ENCODE assay signal across 21 mouse cellular contexts in genomic region chr1:34892466-34892865, GRCm38 (mm10). TPM values are rescaled to one million over a fixed set of nuclear protein-coding genes. Genes with fewer than 3 reads are reported as not detected.
DNase-seq lines count a peak whose midpoint lies in the region; ATAC-seq lines count a peak whose summit lies in the region.
"Had no signal": no experiment of that assay in that cellular context is flagged by ENCODE, and none has a peak within 500 bp of the region (broad histone marks: within the 10 kb centered on the region; RNA-seq: fewer than 3 reads in every experiment).

No protein-coding gene starts in this region.

- no peaks in the 10 kb centered on the region for H3K36me3 ChIP-seq in embryonic facial prominence, embryonic 13.5 days
- H3K36me3 ChIP-seq in embryonic facial prominence, embryonic 10.5 days (replicated peaks) = no peaks in the 10 kb centered on the region
- no peaks in the 10 kb centered on the region for H3K36me3 ChIP-seq in heart, embryonic 10.5 days
- H3K36me3 ChIP-seq in hindbrain, embryonic 15.5 days = no peaks in the 10 kb centered on the region
- H3K36me3 ChIP-seq in hindbrain, embryonic 11.5 days (ENCODE audit: control insufficient read depth, insufficient read depth, low read length) = no peaks in the 10 kb centered on the region
- H3K36me3 ChIP-seq: G1E had no signal

- H3K27me3 ChIP-seq in embryonic facial prominence, embryonic 13.5 days = peaks cover 7% of the 10 kb centered on the region
- H3K27me3 ChIP-seq in embryonic facial prominence, embryonic 10.5 days (replicated peaks; ENCODE audit: low read depth, poor library complexity, severe bottlenecking) = no peaks in the 10 kb centered on the region
- no peaks in the 10 kb centered on the region for H3K27me3 ChIP-seq in heart, embryonic 10.5 days (ENCODE audit: insufficient read depth, poor library complexity, severe bottlenecking)
- no peaks in the 10 kb centered on the region for H3K27me3 ChIP-seq in hindbrain, embryonic 15.5 days
- no peaks in the 10 kb centered on the region for H3K27me3 ChIP-seq in hindbrain, embryonic 11.5 days (ENCODE audit: control insufficient read depth, insufficient read depth, low read length)
- H3K27me3 ChIP-seq: Patski had no signal

- H3K27ac ChIP-seq in embryonic facial prominence, embryonic 13.5 days = no peak overlapping the region
- no peak overlapping the region for H3K27ac ChIP-seq in embryonic facial prominence, embryonic 10.5 days (replicated peaks)
- H3K27ac ChIP-seq in heart, embryonic 10.5 days = no peak overlapping the region
- no peak overlapping the region for H3K27ac ChIP-seq in hindbrain, embryonic 15.5 days (replicated peaks)
- no peak overlapping the region for H3K27ac ChIP-seq in hindbrain, embryonic 11.5 days (ENCODE audit: low read depth, low read length)

- WGBS in embryonic facial prominence, embryonic 13.5 days = 89% methylated on average over 3 of the region's 3 CpGs
- 83% methylated on average over 3 of the region's 3 CpGs for whole genome bisulfite sequencing in embryonic facial prominence, embryonic 10.5 days
- 36% methylated on average over 3 of the region's 3 CpGs for WGBS in heart, embryonic 10.5 days
- 76% methylated on average over 3 of the region's 3 CpGs for WGBS in hindbrain, embryonic 15.5 days
- WGBS in hindbrain, embryonic 11.5 days = 75% methylated on average over 3 of the region's 3 CpGs

- no peak overlapping the region for H3K9ac ChIP-seq in embryonic facial prominence, embryonic 13.5 days
- H3K9ac ChIP-seq in hindbrain, embryonic 15.5 days = no peak overlapping the region
- no peak overlapping the region for H3K9ac ChIP-seq in hindbrain, embryonic 11.5 days (ENCODE audit: low read depth, low read length)

- H3K4me1 ChIP-seq in embryonic facial prominence, embryonic 13.5 days = no peaks in the 10 kb centered on the region
- H3K4me1 ChIP-seq in embryonic facial prominence, embryonic 10.5 days = no peaks in the 10 kb centered on the region
- H3K4me1 ChIP-seq in heart, embryonic 10.5 days = peaks cover 14% of the 10 kb centered on the region
- H3K4me1 ChIP-seq in hindbrain, embryonic 15.5 days (replicated peaks) = 0 out of 2 replicates have a peak, but pooled peaks cover 3% of the 10 kb centered on the region
- no peaks in the 10 kb centered on the region for H3K4me1 ChIP-seq in hindbrain, embryonic 11.5 days (replicated peaks; ENCODE audit: control insufficient read depth, insufficient read depth, low read length)

- intact Hi-C loops in heart, postnatal 25 days (cut with DNase I) = loop anchor here (5.0 to 10.0 kb wide), 2 partner anchors 238 to 375 kb away; no protein-coding TSS in a partner anchor

- H3K4me2 ChIP-seq in embryonic facial prominence, embryonic 13.5 days = no peak overlapping the region
- H3K4me2 ChIP-seq in hindbrain, embryonic 15.5 days = no peak overlapping the region
- no peak overlapping the region for H3K4me2 ChIP-seq in hindbrain, embryonic 11.5 days (replicated peaks; ENCODE audit: low read depth, low read length)

- no peaks in the 10 kb centered on the region for H3K9me3 ChIP-seq in embryonic facial prominence, embryonic 13.5 days
- no peaks in the 10 kb centered on the region for H3K9me3 ChIP-seq in embryonic facial prominence, embryonic 10.5 days
- H3K9me3 ChIP-seq in heart, embryonic 10.5 days = no peaks in the 10 kb centered on the region
- no peaks in the 10 kb centered on the region for H3K9me3 ChIP-seq in hindbrain, embryonic 15.5 days
- no peaks in the 10 kb centered on the region for H3K9me3 ChIP-seq in hindbrain, embryonic 11.5 days (ENCODE audit: control insufficient read depth, low read length)
- H3K9me3 ChIP-seq: G1E had no signal

- 0 out of 2 replicates have a peak, but pooled peaks have one; percentile 20 for ATAC-seq in embryonic facial prominence, embryonic 13.5 days (ENCODE audit: insufficient number of reproducible peaks, insufficient read depth, low FRiP score, low TSS enrichment, low read depth)
- 0 out of 2 replicates have a peak, but pooled peaks have one; percentile 23 for ATAC-seq in hindbrain, embryonic 15.5 days (ENCODE audit: low FRiP score, low read depth)
- no peak for ATAC-seq in hindbrain, embryonic 11.5 days (ENCODE audit: low FRiP score)
- ATAC-seq: activated CD4-positive, CD25-positive, alpha-beta regulatory T cell, adult 4 months; CD4-positive, CD25-positive, alpha-beta regulatory T cell, adult 4 months; Patski had no signal

- no peak for DNase-seq in embryonic facial prominence, embryonic 10.5 days (ENCODE audit: low spot score)
- DNase-seq in heart, adult 11 months = peak; percentile 65
- no peak for DNase-seq in heart, adult 9 months (ENCODE audit: low spot score in 2 of 2)
- DNase-seq in heart, embryonic 10.5 days (ENCODE audit: low spot score) = peak; percentile 69
- DNase-seq in heart, postnatal 25 days (ENCODE audit: low spot score) = no peak
- no peak for DNase-seq in hindbrain, embryonic 11.5 days (ENCODE audit: low spot score)
- DNase-seq: adrenal gland, adult 2 months; adrenal gland, adult 8-10 months; adrenal gland, postnatal 10 days; adrenal gland, postnatal 14 days; adrenal gland, postnatal 25 days; adrenal gland, postnatal 36 days; B cell, adult 2 months; cerebellum, adult 11 months; cerebellum, adult 11-12 months had no signal

- no peak overlapping the region for H3K4me3 ChIP-seq in embryonic facial prominence, embryonic 13.5 days
- H3K4me3 ChIP-seq in embryonic facial prominence, embryonic 10.5 days = no peak overlapping the region
- no peak overlapping the region for H3K4me3 ChIP-seq in heart, embryonic 10.5 days
- no peak overlapping the region for H3K4me3 ChIP-seq in hindbrain, embryonic 15.5 days
- H3K4me3 ChIP-seq in hindbrain, embryonic 11.5 days (ENCODE audit: low read depth, low read length) = no peak overlapping the region

RNA-seq across cellular contexts. Expression of gene Plekhb2, which starts 42.7 kb away (rescaled TPM):
- polyA plus RNA-seq in embryonic facial prominence, embryonic 13.5 days (2015; fragmentation: Nextera tagmentation; extraction: Ambion mirVana) = 11.6 and 15.2 TPM in 2 replicates
- polyA plus RNA-seq in embryonic facial prominence, embryonic 10.5 days (2016; fragmentation: Nextera tagmentation; extraction: Ambion mirVana) = 24.6 and 28.3 TPM in 2 replicates
- 37.8 and 65.1 TPM in 2 replicates for polyA plus RNA-seq in heart, embryonic 10.5 days (2016; fragmentation: Nextera tagmentation; extraction: Ambion mirVana)
- 100 to 1,000 TPM; 102 to 114 TPM for total RNA-seq in heart, postnatal 25 days (2021)
- 75.3 and 79.5 TPM in 2 replicates for polyA plus RNA-seq in hindbrain, embryonic 15.5 days (2015; fragmentation: Nextera tagmentation; extraction: Ambion mirVana)
- polyA plus RNA-seq in hindbrain, embryonic 11.5 days (2014; fragmentation: Nextera tagmentation; extraction: Ambion mirVana) = 53.5 and 56.7 TPM in 2 replicates

RNA-seq across cellular contexts. Expression of gene Fam168b, which starts 49.6 kb away (rescaled TPM):
- polyA plus RNA-seq in embryonic facial prominence, embryonic 13.5 days (2015; fragmentation: Nextera tagmentation; extraction: Ambion mirVana) = 91.8 and 93.8 TPM in 2 replicates
- 115 and 119 TPM in 2 replicates for polyA plus RNA-seq in embryonic facial prominence, embryonic 10.5 days (2016; fragmentation: Nextera tagmentation; extraction: Ambion mirVana)
- 66.7 and 73.6 TPM in 2 replicates for polyA plus RNA-seq in heart, embryonic 10.5 days (2016; fragmentation: Nextera tagmentation; extraction: Ambion mirVana)
- 10 to 100 TPM; 43.0 to 45.3 TPM for total RNA-seq in heart, postnatal 25 days (2021)
- 133 and 142 TPM in 2 replicates for polyA plus RNA-seq in hindbrain, embryonic 15.5 days (2015; fragmentation: Nextera tagmentation; extraction: Ambion mirVana)
- 75.6 and 106 TPM in 2 replicates for polyA plus RNA-seq in hindbrain, embryonic 11.5 days (2014; fragmentation: Nextera tagmentation; extraction: Ambion mirVana)

Comparison
In these comparisons a context has a peak if more than half of its experiments do, and no peak if none do; other contexts are left out.
1. DNase-seq: peak in heart, adult 11 months (single experiment) and heart, embryonic 10.5 days (single experiment); none in embryonic facial prominence, embryonic 10.5 days (single experiment), heart, adult 9 months (0 of 2), heart, postnatal 25 days (single experiment) and hindbrain, embryonic 11.5 days (single experiment).